Mouse (Mus musculus): ENCODE results near the gene Mtmr1. TPM values are rescaled to one million over a fixed set of nuclear protein-coding genes. Genes with fewer than 3 reads are reported as not detected.

Gene Mtmr1
- total and polyA plus RNA-seq, 3 experiments = 4.3 to 32.8 (median 32.3) TPM

DNA sequence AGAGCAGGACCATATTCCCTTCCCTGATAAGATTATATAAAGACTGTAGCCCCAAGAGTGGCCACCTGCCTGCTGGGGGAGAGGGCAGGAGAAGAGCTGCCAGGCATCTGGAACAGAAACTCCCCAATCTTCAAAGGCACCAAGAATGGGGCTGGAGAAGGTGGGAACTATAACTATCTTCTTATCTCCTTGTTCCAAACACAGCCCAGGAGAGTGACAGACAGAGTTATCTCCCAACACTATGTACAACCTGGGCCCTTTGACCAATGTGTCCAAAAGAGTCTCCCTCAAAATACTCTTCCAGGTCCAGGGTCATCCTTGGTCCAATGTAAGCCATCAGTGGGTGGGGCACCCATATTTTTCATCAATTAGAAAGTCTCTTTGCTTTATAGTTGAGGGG lies 62.9 kb downstream of the Mtmr1 start:
- peaks cover 50% of the 10 kb centered on the region for H3K36me3 ChIP-seq (replicated peaks)
- ATAC-seq (ENCODE audit: extremely low read depth, insufficient number of reproducible peaks, low FRiP score, poor library complexity, severe bottlenecking) (peak; percentile 42), DNase-seq (ENCODE audit: low spot score) (no peak)
- H3K27me3 ChIP-seq (ENCODE audit: insufficient read depth, low read length) = no peaks in the 10 kb centered on the region
- peaks cover 33% of the 10 kb centered on the region for H3K4me1 ChIP-seq (ENCODE audit: insufficient read depth, low read depth, low read length)
- H3K9me3 ChIP-seq (replicated peaks) = no peaks in the 10 kb centered on the region
- TF ChIP-seq GATA1 (IDR thresholded peaks at IDR 0.05; ENCODE audit: borderline replicate concordance, low read length) (no peak), TAL1 (conservative IDR thresholded peaks at IDR 0.05; ENCODE audit: low read depth, low read length) (peak; percentile 23; the same call in 1 of the 2 replicates)
- H3K4me3 ChIP-seq (ENCODE audit: low read depth, low read length) = no peak overlapping the region

DNA sequence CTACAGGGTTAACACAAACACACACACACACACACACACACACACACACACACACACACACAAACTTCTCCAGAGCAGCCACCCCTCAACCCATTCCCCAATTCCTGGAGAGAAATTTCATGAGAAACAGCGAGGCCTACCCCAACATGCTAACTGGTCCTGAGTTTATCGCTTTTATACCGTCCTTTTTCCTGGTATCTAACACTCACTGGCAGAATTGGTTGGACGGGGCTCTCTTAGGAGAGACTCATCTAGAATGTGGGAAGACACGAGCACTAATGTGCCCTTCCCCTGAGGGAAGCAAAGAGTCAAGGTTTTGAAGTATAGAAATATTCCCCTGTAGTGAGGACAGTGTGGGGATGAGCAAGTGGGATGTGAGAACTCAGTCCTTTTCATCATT lies 66.3 kb downstream of the Mtmr1 start:
- H3K9me3 ChIP-seq (replicated peaks) = no peaks in the 10 kb centered on the region
- TF ChIP-seq GATA2 (IDR thresholded peaks at IDR 0.05; ENCODE audit: borderline replicate concordance, low read depth, low read length) = no peak
- no peak for TF ChIP-seq TAL1 (conservative IDR thresholded peaks at IDR 0.05; ENCODE audit: low read depth, low read length)
- TF ChIP-seq CTCF (IDR thresholded peaks at IDR 0.05; ENCODE audit: low read depth, low read length) = no peak
- TF ChIP-seq GATA1 (IDR thresholded peaks at IDR 0.05; ENCODE audit: borderline replicate concordance, low read length) = no peak
- TF ChIP-seq POLR2AphosphoS5 (IDR thresholded peaks at IDR 0.05; ENCODE audit: insufficient replicate concordance, low read depth, low read length) = no peak
- ATAC-seq (ENCODE audit: extremely low read depth, insufficient number of reproducible peaks, low FRiP score, poor library complexity, severe bottlenecking) (peak; percentile 37; the same call in 1 of the 2 replicates), DNase-seq (ENCODE audit: low spot score) (peak; percentile 2)
- no peak overlapping the region for H3K4me3 ChIP-seq (ENCODE audit: low read depth, low read length)
- H3K4me1 ChIP-seq (ENCODE audit: insufficient read depth, low read depth, low read length) = peaks cover 35% of the 10 kb centered on the region
- no peaks in the 10 kb centered on the region for H3K27me3 ChIP-seq (ENCODE audit: insufficient read depth, low read length)
- H3K36me3 ChIP-seq (replicated peaks) = peaks cover 26% of the 10 kb centered on the region

DNA sequence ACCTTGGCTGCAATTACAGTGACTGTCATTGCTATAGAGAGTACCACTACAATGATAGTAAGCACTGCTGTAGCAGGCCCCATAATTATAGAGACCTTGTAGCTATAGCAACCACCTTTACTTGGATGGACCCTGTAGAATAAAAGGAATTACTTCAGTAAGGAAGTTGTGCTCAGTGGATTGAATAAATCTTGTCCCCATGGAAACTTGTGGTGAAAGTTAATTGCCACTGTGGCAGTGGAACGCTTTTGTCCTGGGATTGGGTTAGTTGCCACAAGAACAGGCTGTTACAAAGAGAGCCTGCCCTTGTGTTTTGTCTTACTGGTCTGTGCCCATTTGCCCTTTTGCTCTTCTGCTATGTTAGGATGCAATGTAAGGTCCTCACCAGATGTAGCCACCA lies 69.9 kb downstream of the Mtmr1 start:
- no peak for DNase-seq (ENCODE audit: low spot score)
- no peak overlapping the region for H3K4me3 ChIP-seq (ENCODE audit: low read depth, low read length)
- H3K4me1 ChIP-seq (ENCODE audit: insufficient read depth, low read depth, low read length) = peaks cover 18% of the 10 kb centered on the region; the same call in 1 of the 2 replicates
- H3K36me3 ChIP-seq (replicated peaks) = peaks cover 25% of the 10 kb centered on the region
- no peak for ATAC-seq (ENCODE audit: extremely low read depth, insufficient number of reproducible peaks, low FRiP score, poor library complexity, severe bottlenecking)
- H3K9me3 ChIP-seq (replicated peaks) = no peaks in the 10 kb centered on the region
- H3K27me3 ChIP-seq (ENCODE audit: insufficient read depth, low read length) = no peaks in the 10 kb centered on the region
- no peak for TF ChIP-seq POLR2AphosphoS5 (IDR thresholded peaks at IDR 0.05; ENCODE audit: insufficient replicate concordance, low read depth, low read length)
- no peak for TF ChIP-seq CTCF (IDR thresholded peaks at IDR 0.05; ENCODE audit: low read depth, low read length)
- no peak for TF ChIP-seq GATA2 (IDR thresholded peaks at IDR 0.05; ENCODE audit: borderline replicate concordance, low read depth, low read length)
- TF ChIP-seq TAL1 (conservative IDR thresholded peaks at IDR 0.05; ENCODE audit: low read depth, low read length) = no peak
- no peak for TF ChIP-seq GATA1 (IDR thresholded peaks at IDR 0.05; ENCODE audit: borderline replicate concordance, low read length)

DNA sequence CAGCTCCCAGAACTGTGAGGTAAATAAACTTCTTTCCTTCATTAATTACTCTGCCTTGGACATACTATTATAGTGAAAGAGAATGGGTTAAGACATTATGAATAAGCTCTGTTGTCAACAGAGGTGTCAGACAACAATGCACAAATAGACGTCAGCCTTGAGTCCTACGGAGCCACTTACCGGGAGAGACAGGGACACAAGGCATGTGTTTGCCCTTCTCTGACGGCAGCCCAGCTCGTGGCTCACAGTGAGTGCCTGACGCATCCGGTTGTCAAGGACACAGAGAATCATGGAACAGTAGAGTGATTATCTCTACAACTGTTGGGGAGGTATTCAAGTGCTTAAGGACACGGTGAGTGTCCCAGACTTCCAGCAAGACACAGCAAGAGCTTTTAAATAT lies 70.3 kb downstream of the Mtmr1 start:
- peaks cover 25% of the 10 kb centered on the region for H3K36me3 ChIP-seq (replicated peaks)
- H3K27me3 ChIP-seq (ENCODE audit: insufficient read depth, low read length) = no peaks in the 10 kb centered on the region
- DNase-seq (ENCODE audit: low spot score) (no peak), ATAC-seq (ENCODE audit: extremely low read depth, insufficient number of reproducible peaks, low FRiP score, poor library complexity, severe bottlenecking) (no peak)
- H3K4me3 ChIP-seq (ENCODE audit: low read depth, low read length) = no peak overlapping the region
- TF ChIP-seq TAL1 (conservative IDR thresholded peaks at IDR 0.05; ENCODE audit: low read depth, low read length) = no peak
- TF ChIP-seq POLR2AphosphoS5 (IDR thresholded peaks at IDR 0.05; ENCODE audit: insufficient replicate concordance, low read depth, low read length) = no peak
- TF ChIP-seq CTCF (IDR thresholded peaks at IDR 0.05; ENCODE audit: low read depth, low read length) = no peak
- TF ChIP-seq GATA1 (IDR thresholded peaks at IDR 0.05; ENCODE audit: borderline replicate concordance, low read length) = no peak
- no peak for TF ChIP-seq GATA2 (IDR thresholded peaks at IDR 0.05; ENCODE audit: borderline replicate concordance, low read depth, low read length)
- peaks cover 18% of the 10 kb centered on the region; the same call in 1 of the 2 replicates for H3K4me1 ChIP-seq (ENCODE audit: insufficient read depth, low read depth, low read length)
- no peaks in the 10 kb centered on the region for H3K9me3 ChIP-seq (replicated peaks)

DNA sequence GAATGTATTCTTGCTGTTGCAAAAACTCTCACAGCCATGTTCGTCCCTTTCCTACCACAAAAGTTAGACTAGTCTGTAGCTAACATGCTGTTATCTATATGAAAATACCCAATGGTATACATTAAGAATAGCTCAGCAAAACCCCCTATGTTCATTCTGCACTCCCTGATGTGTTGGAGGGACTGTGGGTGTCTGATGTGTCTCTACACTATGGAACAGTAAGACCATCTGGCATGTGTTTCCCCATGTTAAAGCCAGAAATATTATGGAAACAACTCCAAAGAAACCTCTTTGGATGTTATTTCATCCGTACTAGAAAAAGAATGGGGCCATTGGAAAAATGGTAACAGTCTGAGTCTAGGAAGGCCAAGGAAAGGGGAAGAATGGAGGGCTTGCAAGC lies 71.0 kb downstream of the Mtmr1 start:
- H3K9me3 ChIP-seq (replicated peaks) = no peaks in the 10 kb centered on the region
- peaks cover 27% of the 10 kb centered on the region for H3K36me3 ChIP-seq (replicated peaks)
- H3K4me3 ChIP-seq (ENCODE audit: low read depth, low read length) = no peak overlapping the region
- DNase-seq (ENCODE audit: low spot score) = no peak
- peaks cover 13% of the 10 kb centered on the region; the same call in 1 of the 2 replicates for H3K4me1 ChIP-seq (ENCODE audit: insufficient read depth, low read depth, low read length)
- TF ChIP-seq GATA1 (IDR thresholded peaks at IDR 0.05; ENCODE audit: borderline replicate concordance, low read length) = no peak
- TF ChIP-seq TAL1 (conservative IDR thresholded peaks at IDR 0.05; ENCODE audit: low read depth, low read length) = no peak
- TF ChIP-seq POLR2AphosphoS5 (IDR thresholded peaks at IDR 0.05; ENCODE audit: insufficient replicate concordance, low read depth, low read length) = no peak
- no peak for TF ChIP-seq CTCF (IDR thresholded peaks at IDR 0.05; ENCODE audit: low read depth, low read length)
- no peak for TF ChIP-seq GATA2 (IDR thresholded peaks at IDR 0.05; ENCODE audit: borderline replicate concordance, low read depth, low read length)
- no peak for ATAC-seq (ENCODE audit: extremely low read depth, insufficient number of reproducible peaks, low FRiP score, poor library complexity, severe bottlenecking)
- H3K27me3 ChIP-seq (ENCODE audit: insufficient read depth, low read length) = no peaks in the 10 kb centered on the region

DNA sequence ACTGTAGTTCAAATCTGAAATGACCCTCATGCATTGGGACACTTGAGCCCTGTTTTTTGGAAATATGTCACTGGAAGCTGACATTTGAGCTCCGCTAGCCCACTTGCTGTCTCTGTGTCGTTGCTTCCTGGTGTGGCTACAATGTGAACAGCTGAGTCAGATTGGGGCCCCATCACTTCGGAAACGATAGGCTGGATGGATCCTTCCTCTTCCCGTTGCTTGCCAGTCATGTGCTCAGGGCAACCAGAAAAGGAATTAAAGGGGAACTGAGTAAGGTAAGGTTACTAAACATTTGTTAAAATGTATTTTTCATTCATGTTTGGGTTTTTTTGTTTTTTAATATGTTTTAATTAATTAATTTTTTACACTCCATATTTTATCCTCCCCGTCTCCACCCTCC lies 74.9 kb downstream of the Mtmr1 start:
- Histone ChIP-seq H3K27me3 (ENCODE audit: insufficient read depth, low read length) (no peaks in the 10 kb centered on the region), H3K4me1 (ENCODE audit: insufficient read depth, low read depth, low read length) (no peaks in the 10 kb centered on the region), H3K4me3 (ENCODE audit: low read depth, low read length) (no peak overlapping the region), H3K36me3 (replicated peaks) (peaks cover 32% of the 10 kb centered on the region), H3K9me3 (replicated peaks) (no peaks in the 10 kb centered on the region)
- no peak for DNase-seq (ENCODE audit: low spot score)
- no peak for ATAC-seq (ENCODE audit: extremely low read depth, insufficient number of reproducible peaks, low FRiP score, poor library complexity, severe bottlenecking)
- TF ChIP-seq TAL1 (conservative IDR thresholded peaks at IDR 0.05; ENCODE audit: low read depth, low read length) (no peak), POLR2AphosphoS5 (IDR thresholded peaks at IDR 0.05; ENCODE audit: insufficient replicate concordance, low read depth, low read length) (no peak), CTCF (IDR thresholded peaks at IDR 0.05; ENCODE audit: low read depth, low read length) (no peak), GATA1 (IDR thresholded peaks at IDR 0.05; ENCODE audit: borderline replicate concordance, low read length) (no peak), GATA2 (IDR thresholded peaks at IDR 0.05; ENCODE audit: borderline replicate concordance, low read depth, low read length) (no peak)
